Mouse (Mus musculus): Measurements from ENCODE around the gene Nos2.

GRCm38 (mm10) chr11:78972328-78972727, 51.7 kb downstream of the Nos2 start:
- TF ChIP-seq CTCF (IDR thresholded peaks at IDR 0.05 in 2 of 3, conservative IDR thresholded peaks at IDR 0.05 in 1 of 3; ENCODE audit: control insufficient read depth in 1 of 3, insufficient read depth in 1 of 3, low read depth in 2 of 3, low read length in 3 of 3, poor library complexity in 1 of 3, severe bottlenecking in 1 of 3) = no peak
- TF ChIP-seq ELF1 (IDR thresholded peaks at IDR 0.05; ENCODE audit: low read depth, low read length) = no peak
